Mouse (Mus musculus) liver, embryonic 16.5 days (tissue): ENCODE measurements around the gene Gtf3c1. TPM values are rescaled to one million over a fixed set of nuclear protein-coding genes. Genes with fewer than 3 reads are reported as not detected.

Experiments
- ATAC-seq: fragments of 200-750 bp; cut with Nextera tagmentation; 2 replicates; pipeline ENCODE4 v1.8.0; 2017; ENCODE audit warnings: low read depth, mild to moderate bottlenecking, moderate number of reproducible peaks, moderate library complexity
- H3K27ac ChIP-seq: fragments of 300-500 bp; sonication (generic); 2 replicates; pipeline ENCODE4 v1.5.1; 2014; ENCODE audit warnings: mild to moderate bottlenecking, low read length
- H3K27me3 ChIP-seq: fragments of 300-500 bp; sonication (generic); 2 replicates; pipeline ENCODE4 v1.6.1; 2014; ENCODE audit warnings: low read depth, low read length, mixed read lengths; ENCODE audit not compliant: control insufficient read depth, insufficient read depth
- H3K36me3 ChIP-seq: fragments of 300-500 bp; sonication (generic); 2 replicates; pipeline ENCODE4 v1.6.1; 2014; ENCODE audit warnings: mild to moderate bottlenecking; ENCODE audit not compliant: control insufficient read depth, insufficient read depth
- H3K4me1 ChIP-seq: fragments of 300-500 bp; sonication (generic); 2 replicates; pipeline ENCODE4 v1.6.1; 2014; ENCODE audit warnings: low read depth, low read length, mixed read lengths; ENCODE audit not compliant: control insufficient read depth
- H3K4me2 ChIP-seq: fragments of 300-500 bp; sonication (generic); 2 replicates; pipeline ENCODE4 v1.6.1; 2014; ENCODE audit warnings: low read depth, low read length, mixed read lengths
- H3K4me3 ChIP-seq: fragments of 300-500 bp; sonication (generic); 2 replicates; pipeline ENCODE4 v1.5.1; 2014; ENCODE audit warnings: low read depth, mild to moderate bottlenecking, low read length
- H3K9ac ChIP-seq: fragments of 300-500 bp; sonication (generic); 2 replicates; pipeline ENCODE4 v1.6.1; 2014; ENCODE audit warnings: low read depth, low read length
- H3K9me3 ChIP-seq: fragments of 300-500 bp; sonication (generic); replicated peaks from 2 replicates; pipeline ENCODE4 v1.6.1; 2016; ENCODE audit warnings: low read length; ENCODE audit not compliant: control insufficient read depth
- WGBS: fragments of 180-500 bp; shearing (Covaris S2); extraction: QIAGEN DNeasy Blood & Tissue Kit; methylation state at CpG from one replicate; pipeline ENCODE4 v1.1.7; 2014; ENCODE audit not compliant: insufficient replicate concordance; 5-methylcytosine and 5-hydroxymethylcytosine counted together
- polyA plus RNA-seq: library from polyadenylated mRNA; unstranded; fragments of >200 nt; fragmentation: Nextera tagmentation; extraction: Ambion mirVana; gene quantifications from 2 replicates; pipeline ENCODE4 v1.2.1, GENCODE M21; 2015

Gene Gtf3c1
- polyA plus RNA-seq, 1 experiment from 2014 or later: 7.3 TPM

DNA sequence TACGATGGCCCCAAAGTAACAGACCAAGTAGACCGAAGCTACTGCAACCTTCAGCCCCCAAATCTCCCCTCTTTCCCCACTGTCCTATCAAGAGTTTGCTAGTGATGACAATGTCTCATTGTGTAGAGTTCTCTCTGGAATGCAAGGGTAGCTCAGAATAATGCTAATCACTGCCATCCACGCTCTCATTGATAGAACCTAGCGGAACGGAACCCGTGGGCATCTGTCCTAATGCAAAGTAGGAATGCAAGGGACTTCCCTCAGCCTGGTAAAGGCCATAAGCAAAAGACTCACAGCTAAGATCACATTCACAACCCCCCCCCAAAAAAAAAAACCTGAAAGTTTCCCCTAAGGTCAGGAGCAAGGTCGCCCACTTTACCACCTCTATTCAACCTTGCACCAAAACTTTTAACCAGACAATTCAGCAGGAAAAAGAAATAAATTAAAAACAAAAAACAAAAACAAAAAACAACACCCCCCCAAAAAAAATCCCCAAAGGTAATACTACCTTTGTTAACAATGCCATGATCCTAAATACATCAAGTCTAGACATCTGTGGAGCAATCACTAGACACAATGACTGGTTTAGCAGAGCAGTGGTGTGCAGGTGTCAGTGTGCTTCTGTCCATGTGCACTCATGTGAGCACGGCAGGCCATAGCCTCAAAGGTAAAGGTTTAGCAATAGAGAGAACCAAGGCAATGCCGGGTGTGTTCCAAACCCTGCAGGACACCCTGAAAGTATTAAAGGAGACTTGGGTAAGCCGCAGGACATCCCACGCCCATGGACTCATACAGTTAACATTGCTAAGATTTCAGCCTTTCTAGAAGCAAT lies 109.8 kb downstream of the Gtf3c1 start:
- Histone ChIP-seq H3K27me3 (no peaks in the 10 kb centered on the region), H3K9ac (no peak overlapping the region), H3K4me1 (peaks cover under 1% of the 10 kb centered on the region; the same call in 1 of the 2 replicates), H3K27ac (no peak overlapping the region), H3K9me3 (no peaks in the 10 kb centered on the region), H3K4me3 (no peak overlapping the region), H3K4me2 (no peak overlapping the region), H3K36me3 (no peaks in the 10 kb centered on the region)
- no peak for ATAC-seq
- 72% methylated on average over 11 of the region's 11 CpGs for WGBS

DNA sequence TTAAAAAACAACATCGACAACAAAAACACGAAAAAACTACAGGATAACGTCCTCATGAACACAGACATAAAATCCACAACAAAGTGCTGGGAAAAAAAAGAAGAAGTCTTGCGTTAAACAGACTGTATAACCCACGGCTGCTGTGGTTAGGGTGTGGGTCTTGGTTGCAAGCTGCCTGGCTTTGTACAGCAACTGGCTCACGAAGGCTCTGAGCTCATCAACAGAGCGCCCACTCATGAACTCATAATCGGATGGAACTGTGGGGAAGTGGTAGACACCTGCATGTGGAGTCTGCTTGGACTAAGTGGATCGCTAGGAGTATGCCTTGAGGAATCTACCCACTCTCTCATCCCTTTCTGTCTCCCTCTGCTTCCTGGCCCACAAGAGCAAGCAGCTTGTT lies 110.5 kb downstream of the Gtf3c1 start:
- WGBS: 31% methylated on average over 9 of the region's 9 CpGs
- no peak for ATAC-seq

DNA sequence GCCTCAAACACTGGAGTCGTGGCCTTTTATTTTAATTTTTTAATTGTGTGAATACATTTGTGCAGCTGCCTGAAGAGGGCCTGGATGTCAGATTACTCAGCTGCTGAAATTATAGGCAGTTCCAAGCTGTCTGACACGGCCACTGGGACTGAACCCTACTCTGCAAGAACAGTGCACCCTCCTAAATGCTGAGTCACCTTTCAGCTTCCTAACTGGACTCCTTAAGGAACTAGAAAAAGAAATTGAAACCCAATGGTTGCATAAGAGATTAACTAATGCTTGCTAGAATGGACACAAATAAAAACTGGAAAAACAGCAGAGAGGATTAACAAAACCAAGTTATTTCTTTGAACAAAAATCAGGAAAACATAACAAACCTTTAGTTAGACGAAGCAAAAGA lies 111.2 kb downstream of the Gtf3c1 start:
- no peak for ATAC-seq
- Histone ChIP-seq H3K9me3 (no peaks in the 10 kb centered on the region), H3K27me3 (no peaks in the 10 kb centered on the region), H3K9ac (no peak overlapping the region), H3K27ac (no peak overlapping the region), H3K4me3 (no peak overlapping the region), H3K36me3 (no peaks in the 10 kb centered on the region), H3K4me1 (no peaks in the 10 kb centered on the region), H3K4me2 (no peak overlapping the region)
- 28% methylated on average over 3 of the region's 3 CpGs for WGBS

More for the DNA sequence above, 110.5 kb downstream of the Gtf3c1 start:
- Histone ChIP-seq H3K27ac (no peak overlapping the region), H3K36me3 (no peaks in the 10 kb centered on the region), H3K4me2 (no peak overlapping the region), H3K9me3 (no peaks in the 10 kb centered on the region), H3K27me3 (no peaks in the 10 kb centered on the region), H3K4me1 (no peaks in the 10 kb centered on the region), H3K4me3 (no peak overlapping the region), H3K9ac (no peak overlapping the region)

DNA sequence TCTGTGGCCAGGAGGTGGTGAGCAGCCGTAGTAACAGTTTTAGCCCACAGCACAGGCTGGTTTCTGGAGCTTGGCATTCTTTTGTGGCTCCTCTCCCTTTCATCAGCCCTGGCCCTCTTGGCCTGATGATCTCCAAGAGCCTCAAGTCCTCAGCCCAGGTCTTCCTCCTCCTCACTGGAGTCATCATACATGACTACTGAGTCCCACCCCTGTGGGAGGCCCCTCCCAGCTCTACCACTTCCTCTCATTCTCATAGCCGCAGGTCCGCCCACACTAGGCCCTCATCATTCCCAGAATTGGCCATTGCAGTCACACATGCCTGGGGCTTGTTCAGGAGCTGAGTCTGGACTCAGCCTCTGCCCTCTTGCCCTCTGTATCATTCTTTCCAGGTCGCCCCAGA lies 113.7 kb downstream of the Gtf3c1 start:
- peak; percentile 24; the same call in 1 of the 2 replicates for ATAC-seq
- H3K9me3 ChIP-seq: no peaks in the 10 kb centered on the region
- 24% methylated on average over 4 of the region's 4 CpGs for WGBS

More for the DNA sequence above, 113.7 kb downstream of the Gtf3c1 start:
- H3K4me2 ChIP-seq: no peak overlapping the region
- no peaks in the 10 kb centered on the region for H3K36me3 ChIP-seq
- H3K4me3 ChIP-seq: no peak overlapping the region
- no peak overlapping the region for H3K27ac ChIP-seq
- H3K9ac ChIP-seq: no peak overlapping the region
- H3K4me1 ChIP-seq: no peaks in the 10 kb centered on the region
- H3K27me3 ChIP-seq: no peaks in the 10 kb centered on the region

Other genes starting within 250 kb of the Gtf3c1 start
- gene Nsmce1, start 216.2 kb downstream of the Gtf3c1 start, polyA plus RNA-seq: 64.6 and 70.3 TPM in 2 replicates
- gene Il4ra, start 155.7 kb downstream of the Gtf3c1 start, polyA plus RNA-seq: 6.2 and 6.9 TPM in 2 replicates
- gene Il21r, start 104.4 kb downstream of the Gtf3c1 start, polyA plus RNA-seq: 0.68 and 1.0 TPM in 2 replicates
- gene D430042O09Rik, start 108 bp upstream of the Gtf3c1 start, polyA plus RNA-seq: 2.0 and 2.3 TPM in 2 replicates